Mouse (Mus musculus): ENCODE data around the gene Hebp1.
A peak's percentile ranks its signal among the peaks of the same experiment; 100 is the strongest.

The Hebp1 gene

DNA sequence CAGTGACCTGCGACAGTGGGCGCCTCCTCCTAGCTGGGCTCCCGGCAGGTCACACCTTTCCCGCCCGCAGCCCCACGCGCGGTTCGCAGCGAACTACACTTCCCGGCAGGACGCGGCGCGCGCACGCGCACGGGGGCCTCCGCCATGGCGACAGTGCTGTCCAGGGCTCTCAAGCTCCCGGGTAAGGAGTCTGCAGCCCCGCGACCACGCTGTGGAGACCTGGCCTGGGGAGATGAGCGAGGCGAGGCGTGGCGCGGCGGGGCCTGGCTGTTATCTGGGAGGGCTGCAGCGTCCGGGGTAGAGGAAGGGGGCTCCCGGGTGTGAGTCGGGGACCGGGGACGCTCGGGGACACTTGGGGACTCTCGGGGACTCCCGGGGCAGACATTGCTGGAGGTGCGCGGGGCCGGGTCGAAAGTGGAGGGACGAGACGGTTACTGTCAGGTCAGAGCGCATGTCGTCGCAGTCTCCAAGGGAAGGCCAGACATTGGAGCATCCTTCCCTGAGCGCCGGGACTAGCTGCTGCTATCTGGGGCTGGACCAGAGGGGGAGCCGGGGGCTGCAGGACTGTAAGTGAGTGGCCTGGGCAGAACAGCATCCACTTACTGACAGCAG is at the start of gene Hebp1, which contains the start of gene Fam234b:
Hebp1 (minus strand) TSS at position 102 of the 612 bp plus-strand sequence.
Fam234b (plus strand) TSS at position 57 of the 612 bp plus-strand sequence.
- peak; percentile 82 for DNase-seq (ENCODE audit: low spot score)

DNA sequence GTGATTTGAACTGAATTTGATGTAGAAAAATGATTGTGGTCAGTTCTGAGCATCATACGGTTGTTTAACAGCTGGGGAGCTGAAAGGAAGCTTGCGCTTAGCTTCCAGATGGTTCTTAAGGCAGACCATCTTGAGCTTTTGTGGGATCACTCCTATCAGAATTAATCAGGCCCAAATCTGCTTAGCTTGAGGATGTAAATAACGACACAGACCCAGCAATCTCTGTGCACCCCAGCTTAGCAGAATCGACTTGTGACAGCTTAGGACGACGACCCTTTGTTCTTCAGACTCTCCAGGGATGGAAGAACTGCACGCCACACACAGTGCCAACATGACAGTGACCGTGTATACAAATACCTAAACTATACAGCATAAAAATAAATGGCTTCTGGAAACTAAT is 47.8 kb upstream of the Hebp1 start:
- DNase-seq (ENCODE audit: low spot score): no peak

DNA sequence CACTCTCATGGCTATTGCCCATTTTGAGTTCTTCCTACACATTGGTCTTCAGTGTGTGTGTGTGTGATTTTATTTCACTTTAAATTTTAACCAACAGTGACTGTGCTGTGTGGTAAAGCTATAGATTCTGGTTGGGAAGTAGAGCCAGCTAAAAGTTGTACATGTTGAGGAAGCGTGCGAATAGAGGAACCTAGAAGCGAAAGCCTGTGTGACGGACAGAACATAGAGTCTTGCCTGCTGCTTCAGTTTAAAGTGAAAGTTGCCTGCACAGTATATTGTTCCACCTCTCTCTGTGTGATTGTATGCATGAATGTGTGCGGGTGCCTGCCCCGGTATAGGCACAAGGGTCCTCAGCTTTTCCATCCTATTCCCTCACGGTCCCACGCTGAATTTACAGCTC is 42.5 kb upstream of the Hebp1 start:
- DNase-seq (ENCODE audit: low spot score): no peak

DNA sequence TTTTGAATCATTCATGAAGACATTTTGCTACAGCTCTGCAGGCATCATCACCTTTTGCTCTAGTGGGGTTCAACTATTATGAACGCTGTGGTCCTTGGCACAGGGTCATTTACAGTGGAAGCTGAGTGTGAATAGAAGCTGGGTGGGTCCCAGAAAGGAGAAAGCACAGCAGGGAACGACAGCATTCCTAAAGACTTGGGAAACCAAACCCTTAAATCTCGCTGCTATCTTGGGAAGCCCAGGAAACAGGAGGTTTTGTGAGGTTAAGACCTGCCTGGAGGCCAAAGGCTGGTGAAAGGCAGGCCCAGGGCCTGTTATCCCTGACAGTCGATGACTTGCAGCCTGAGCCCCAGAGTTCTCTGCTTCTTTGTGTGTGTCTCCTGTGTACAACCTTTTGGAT is 40.4 kb upstream of the Hebp1 start:
- DNase-seq (ENCODE audit: low spot score): no peak

DNA sequence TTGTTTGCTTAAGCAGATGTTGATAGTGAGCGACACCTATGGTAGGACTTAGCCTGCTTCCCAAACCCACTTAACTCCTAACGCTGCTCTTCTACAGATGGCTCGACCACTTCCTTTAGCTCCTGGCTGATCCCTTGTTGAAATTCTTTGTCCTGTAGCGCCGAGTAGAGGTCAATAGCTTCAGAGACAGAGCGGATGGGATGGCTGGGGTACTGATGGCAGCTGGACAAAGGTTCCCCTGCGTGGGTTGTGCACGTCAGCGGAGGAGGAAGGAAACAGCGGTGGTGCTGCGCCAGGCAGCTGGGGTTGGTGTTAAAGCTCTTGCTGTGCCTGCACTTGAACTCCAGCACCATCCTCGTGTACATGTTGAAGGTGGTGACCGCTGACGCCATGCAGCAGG is 39.5 kb upstream of the Hebp1 start:
- no peak for DNase-seq (ENCODE audit: low spot score)

DNA sequence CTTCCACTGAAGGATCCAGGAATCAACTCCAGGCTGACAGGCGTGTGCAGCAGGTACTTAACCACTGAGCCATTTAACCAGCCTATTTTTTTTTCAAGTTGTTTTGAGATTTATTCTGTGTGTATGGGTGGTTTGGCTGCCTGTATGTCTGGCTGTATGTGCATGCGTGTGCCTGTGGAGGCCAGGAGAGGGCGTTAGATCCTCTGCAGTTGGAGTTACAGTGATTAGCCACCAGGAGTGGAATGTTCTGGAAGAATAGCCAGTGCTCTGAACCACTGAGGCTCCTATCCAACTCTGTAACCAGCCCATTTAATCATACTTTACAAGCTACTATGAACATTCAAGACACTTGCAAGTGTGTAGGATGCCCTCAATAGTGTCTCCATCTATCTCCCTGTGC is 38.8 kb upstream of the Hebp1 start:
- DNase-seq (ENCODE audit: low spot score): no peak

DNA sequence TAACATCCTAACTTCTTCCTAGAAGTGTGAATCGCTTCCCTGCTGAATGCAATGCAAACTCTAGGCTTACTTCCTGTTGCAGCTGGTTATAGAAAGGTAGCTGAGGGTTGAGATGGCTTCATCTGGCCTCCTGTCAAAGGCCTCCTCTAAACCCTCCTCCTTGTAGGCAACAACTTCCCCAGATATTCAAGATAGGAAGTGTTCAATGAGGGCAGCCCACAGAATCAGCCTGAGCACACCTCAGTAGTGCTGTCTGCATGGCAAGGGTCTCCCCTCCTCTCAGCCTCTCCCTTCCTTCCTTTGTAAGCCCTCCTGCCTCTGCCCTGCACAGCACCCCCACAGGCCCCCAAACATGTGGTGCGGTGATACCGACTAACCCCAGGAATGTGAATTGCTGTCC is 37.9 kb upstream of the Hebp1 start:
- no peak for DNase-seq (ENCODE audit: low spot score)

DNA sequence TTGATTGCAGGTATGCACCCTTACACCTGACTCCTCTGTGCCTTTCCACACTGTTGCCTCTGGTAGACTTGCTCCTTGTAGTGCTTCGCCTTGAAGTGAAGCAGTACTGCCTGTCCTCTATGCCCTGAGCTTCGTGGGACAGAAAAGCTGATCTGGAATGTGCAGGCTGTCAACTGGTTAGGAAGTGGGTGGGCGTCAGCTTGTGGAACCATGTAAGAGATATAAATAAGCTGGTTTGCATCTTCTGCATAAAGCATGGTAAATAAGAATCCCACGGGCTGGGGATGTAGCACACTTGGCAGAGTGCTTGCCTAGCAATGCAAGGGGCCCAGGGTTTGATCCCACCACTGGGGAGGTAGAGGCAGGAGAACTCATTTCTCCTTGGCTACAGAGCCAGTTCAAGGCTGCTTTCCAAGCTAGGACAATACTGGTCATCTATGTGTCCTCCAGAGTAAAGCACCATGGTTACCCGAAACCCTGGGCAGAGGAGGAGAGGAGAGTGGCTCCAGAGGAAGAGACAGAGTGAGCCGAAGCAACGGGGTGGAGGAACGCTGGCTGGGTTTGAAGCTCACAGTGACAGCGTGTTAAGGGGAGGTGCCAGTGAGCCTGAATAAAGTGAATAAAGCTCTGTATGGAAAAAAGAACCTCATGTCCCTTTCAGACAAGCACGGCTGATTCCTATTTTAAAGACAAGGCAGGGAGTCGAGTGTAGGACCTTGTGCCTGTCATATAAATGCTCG is 34.8 kb upstream of the Hebp1 start:
- no peak for DNase-seq (ENCODE audit: low spot score)

DNA sequence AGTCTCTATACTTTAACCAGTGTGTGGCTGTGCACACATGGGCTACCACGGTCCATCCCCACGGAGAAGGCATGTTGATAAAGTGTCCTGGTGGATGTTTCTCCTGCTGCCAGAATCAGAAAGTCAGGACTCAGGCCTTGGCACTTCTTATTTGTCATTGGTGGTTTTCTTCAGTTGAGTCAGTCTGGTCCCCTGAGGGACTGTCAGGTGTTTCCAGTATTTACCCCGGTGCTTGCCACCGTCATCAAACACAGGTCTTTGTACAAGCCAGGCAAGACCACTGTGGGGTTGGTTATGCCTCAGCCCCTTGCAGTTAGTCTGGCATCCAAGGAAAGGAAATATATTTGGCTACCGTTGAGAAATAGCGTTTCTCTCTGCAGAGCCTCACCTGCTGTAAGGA is 32.8 kb upstream of the Hebp1 start:
- DNase-seq (ENCODE audit: low spot score): no peak

DNA sequence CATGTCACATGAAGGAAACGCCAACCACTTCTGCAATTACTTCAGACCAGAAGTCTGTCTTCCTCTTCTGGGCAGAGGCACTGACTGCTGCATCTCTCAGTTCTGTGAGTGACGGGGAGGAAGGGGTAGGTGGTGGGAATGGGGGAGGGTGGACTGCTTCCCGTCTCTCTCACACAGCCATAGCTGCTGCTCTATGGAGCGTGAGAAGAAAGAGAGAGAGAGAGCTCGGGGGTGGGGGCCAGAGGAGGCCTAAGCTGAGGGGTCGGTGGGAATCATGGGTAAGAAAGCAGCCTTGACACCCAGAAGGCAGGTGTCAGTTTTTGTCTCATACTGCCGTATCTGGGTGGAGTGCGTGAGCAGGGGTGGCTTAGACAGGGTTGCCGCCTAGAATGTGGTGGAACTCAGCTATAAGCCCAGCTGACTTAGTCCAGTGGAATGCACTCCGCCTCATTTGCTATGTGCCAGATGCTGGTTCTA is 30.7 kb upstream of the Hebp1 start:
- DNase-seq (ENCODE audit: low spot score): no peak

DNA sequence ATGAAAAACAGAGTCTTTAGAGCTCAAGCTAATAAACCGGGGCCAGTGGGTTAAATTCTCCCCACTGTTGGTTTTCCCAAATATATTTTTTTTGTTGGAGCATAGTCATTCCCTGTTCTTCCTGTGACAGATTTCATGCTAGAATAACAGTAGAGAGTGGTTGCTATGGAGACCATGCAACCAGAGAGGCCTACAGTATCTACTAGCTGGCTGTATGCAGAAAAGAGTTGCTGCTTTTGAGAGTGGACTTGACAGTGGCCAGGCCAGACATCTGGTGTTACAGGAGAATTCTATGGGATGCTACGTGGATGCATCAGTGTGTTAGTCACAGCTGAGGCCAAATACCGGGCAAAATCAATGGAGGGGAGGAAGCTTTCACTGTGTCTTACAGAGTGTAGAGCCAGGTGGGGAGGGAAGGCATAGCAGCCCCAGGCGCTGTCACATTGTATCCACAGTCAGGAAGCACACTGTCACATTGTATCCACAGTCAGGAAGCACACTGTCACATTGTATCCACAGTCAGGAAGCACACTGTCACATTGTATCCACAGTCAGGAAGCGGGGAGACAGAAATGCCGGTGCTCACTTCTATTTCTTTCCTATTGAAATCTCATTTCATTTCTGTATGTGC is 26.1 kb upstream of the Hebp1 start:
- no peak for DNase-seq (ENCODE audit: low spot score)

DNA sequence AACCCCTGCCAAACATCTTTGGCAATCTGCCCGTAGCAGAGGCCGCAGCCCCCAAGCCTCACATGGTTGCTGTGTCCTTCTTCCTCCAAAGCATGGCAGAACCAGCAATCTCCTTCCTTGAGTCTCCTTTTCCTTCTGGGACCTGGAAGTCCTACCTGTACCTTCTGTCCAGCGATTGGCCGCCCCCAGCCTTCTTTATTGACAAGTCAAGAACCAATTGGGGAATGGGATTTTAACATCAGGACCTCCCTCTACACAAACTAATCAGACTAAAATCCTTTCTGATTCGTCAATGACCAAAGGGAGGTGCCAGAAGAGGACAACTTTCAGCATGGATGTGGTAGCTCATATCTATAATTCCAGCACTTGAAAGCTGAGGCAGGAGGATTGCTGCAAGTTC is 22.1 kb upstream of the Hebp1 start:
- DNase-seq (ENCODE audit: low spot score): peak; percentile 26

DNA sequence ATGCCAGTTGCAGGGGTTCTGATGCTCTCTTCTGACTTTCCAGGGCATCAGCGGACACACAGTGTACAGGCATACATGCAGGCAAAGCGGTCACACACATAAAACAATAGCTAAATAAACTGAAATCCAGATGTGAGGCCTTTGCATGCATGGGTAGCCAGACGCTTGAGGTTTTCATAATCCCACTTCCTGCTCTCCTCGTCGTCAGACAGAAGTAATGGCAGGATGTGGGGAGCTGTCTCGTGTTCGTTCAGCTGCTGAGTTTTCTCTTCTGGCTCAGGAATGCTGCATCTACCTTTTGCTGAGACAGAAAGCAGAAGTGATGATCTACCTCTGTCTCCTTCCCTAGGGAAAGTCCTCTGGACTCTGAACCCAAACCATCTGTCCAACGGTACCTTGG is 20.5 kb upstream of the Hebp1 start:
- no peak for DNase-seq (ENCODE audit: low spot score)

DNA sequence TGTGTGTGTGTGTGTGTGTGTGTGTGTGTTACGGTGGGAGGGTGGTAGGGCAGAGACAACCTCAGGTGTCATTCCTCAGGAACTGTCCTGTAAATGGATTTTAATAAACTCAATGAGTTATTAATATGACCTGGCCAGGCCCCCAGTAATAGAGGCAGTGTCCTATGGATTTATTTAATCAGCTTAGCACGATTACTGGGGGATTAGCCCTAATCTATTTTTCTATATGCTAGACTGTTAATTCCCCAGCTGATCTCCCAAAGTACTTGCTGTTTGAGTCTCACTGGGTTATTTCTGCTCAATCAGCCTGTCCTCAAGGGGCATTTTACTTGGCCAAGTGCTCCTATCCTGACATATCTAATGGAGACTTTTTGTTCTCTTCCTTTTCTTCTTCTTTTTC is 14.8 kb upstream of the Hebp1 start:
- DNase-seq (ENCODE audit: low spot score): no peak

DNA sequence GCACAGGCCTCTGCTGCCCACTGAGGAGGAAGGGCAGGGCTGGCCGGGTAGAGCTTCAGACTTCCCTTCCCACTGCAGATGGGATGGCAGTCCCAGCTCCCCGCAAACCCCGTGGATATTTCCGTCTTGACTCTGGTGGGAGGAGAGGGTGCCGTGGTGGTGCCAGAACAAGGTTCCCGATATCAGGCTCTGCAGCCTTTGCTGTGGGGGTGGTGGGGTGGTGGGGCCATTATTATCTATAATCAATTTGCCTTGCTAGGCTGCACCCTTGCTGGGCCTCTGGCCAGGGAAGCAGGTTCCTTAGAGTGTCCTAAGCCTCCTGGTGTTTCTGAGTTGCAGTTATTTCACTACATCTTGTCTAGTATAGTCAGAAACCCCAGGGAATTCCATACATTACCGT is 13.3 kb upstream of the Hebp1 start:
- no peak for DNase-seq (ENCODE audit: low spot score)

DNA sequence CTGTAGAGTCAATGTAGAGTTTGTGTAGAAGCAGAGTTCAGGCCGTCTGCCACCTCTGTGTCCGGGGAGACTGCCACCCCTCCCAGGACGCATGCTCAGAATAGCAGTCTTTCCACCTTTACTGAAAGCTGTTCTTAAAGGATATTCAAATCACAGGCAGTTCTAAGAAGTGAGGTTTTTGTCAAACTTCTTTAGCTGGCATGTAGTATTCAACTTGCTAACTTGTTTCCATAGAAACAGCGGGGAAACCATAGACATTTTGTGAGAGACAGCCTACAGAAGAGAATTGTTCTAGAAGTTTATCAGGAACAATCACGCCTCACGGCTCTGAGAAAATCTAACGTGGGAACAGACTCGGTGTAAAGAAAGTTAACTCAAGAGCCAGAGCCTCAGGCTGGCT is 9.1 kb upstream of the Hebp1 start:
- DNase-seq (ENCODE audit: low spot score): no peak

DNA sequence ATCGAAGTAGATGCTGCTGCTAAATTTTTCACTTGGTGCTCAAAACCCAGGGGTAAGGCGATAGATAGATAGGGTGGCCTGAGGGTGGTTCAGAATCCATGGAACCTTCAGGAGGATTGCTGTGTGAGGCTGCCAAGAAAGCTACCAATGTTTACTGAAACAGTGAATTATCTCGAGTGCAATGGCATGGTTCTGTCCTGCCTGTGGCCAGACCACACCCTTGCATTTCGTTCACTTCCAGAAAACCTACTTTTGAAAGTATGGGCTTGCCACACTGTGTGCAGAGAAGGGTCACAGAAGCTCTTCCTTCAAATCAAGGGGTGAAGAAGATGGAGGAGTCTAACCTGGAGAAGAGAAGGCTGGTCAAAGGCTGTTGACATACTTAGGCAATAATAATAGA is 8.0 kb upstream of the Hebp1 start:
- no peak for DNase-seq (ENCODE audit: low spot score)

DNA sequence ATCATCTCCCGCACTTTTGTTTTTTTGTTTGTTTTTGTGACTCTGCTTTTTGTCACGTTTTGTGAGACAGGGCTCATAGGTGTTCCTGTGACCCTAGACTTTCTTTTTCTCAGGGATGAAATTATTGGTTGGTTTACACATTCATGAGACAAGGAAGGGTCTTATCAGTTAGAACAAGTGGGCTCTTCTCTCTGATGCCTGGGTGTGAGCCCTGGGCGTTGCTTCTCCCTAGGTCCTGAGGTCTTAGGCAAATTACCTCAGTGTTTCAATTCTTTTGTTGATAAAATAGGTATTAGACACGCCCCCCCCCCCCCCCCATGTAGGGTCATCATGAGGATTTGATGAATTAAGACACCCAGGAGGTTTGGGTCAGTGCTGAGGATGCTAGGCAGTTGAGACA is 7.0 kb upstream of the Hebp1 start:
- DNase-seq (ENCODE audit: low spot score): no peak

DNA sequence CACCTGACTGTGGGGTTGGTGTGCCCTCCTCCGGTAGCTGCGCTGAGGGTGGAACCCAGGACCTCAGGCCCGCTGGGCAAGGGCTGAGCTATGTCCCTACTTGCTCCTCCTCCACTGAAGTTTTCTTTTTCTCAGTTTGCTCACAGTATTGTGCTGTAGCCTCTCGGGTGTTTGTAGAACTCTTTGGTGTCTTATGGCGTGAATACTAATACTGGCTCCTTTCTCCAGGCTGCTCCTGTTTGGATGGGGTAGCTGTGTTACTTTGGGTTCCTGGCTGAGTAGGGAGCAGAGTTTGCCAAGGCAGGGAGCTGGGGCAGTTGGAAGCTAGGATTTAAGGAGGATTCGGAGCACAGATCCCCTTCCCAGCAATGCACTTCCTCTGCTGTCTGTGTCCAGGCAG is 5.9 kb upstream of the Hebp1 start:
- DNase-seq (ENCODE audit: low spot score): no peak

DNA sequence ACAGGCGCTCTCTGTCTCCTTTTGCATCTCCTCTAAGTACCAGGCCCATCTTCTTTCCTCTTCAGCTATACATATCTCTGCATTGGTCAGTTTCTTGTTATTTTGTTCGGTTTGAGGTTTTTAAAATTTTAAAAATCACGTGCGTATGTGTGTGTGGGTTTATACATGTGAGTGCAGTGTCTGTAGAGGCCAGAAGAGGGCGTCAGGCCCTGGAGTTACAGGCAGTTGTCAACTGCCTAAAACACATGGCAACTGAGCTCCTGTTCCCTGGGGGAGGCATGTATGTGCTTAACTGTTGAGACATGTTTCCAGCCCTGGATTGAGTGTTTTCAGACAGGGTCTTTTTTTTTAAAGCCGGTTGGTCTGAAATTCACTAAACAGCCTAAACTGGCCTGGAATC is 4.8 kb upstream of the Hebp1 start:
- DNase-seq (ENCODE audit: low spot score): no peak

DNA sequence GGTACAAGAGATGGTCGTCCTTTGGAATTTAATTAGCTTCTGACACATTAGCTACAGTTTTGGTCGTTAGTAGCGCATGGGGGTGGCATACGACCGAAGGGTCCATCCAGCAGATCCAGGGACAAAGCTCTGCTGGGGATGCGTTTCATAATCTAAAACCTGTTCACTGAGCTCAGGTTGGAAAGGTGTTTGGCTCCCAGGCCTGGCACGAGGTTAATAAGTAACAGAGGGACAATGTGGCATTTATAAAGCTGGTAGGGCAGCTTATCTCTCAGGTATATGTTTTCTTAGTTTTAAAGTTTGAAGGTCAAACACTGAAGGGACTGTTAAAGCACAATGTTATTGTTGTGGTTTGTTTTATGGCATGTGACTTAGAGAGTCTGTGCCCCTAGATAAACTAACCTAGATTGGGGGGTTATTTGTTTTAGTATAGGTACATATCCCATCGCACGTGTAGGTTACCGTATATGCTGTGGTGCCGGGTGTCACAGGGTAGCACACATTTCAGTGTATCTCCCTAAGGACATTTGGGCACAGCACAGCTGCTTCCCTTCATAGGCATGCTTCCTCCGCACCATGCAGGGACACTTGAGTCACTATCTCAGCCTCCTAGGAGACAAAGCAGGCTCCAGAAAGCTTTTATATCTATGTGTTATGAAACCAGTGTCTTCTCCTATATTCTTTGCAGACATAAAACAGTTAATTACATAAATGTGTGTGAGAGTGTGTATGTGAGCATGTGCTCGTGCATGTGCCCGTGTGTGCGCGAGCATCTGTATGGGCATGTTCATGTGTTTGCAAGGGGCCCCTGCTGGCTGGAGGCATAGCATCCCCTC is 2.5 kb upstream of the Hebp1 start:
- DNase-seq (ENCODE audit: low spot score): no peak

DNA sequence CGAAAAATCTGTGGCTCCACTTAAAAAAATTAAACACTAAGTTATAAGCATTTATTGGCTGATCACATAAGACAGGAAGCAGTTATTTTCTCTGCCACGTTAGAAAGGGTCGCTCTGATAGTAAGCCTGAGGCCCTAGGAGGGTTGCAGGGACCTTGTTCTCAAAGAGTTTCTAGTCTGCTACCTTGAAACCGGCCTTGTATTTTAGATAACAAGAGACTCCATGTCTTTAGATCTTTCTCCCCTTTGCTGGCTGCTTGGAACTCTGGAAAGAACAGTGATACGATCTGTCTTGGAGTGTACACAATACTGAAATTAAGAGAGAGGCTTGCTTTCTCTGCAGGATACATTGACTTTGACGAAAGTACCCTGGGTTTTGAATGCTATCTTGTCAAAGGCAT is 904 bp upstream of the Hebp1 start:
- DNase-seq (ENCODE audit: low spot score): no peak

DNA sequence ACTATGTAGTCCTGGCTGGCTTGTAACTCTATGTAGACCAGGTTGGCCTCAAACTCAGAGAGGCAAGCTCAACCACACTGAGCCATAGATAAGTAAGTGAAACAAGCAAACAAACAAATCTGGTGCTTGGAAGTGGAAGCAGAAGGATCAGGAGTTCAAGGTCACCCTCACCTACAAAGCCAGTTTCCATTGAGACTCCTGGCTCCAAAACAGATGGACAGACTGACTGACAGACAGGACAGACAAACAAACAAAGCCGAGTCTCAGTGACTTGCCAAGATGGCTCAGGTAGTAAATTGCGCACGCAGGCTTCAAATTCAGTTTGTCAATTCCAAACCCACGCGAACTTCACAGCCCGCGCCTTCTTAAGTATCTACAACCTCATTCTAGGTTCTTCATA is 376 bp downstream of the Hebp1 start:
- DNase-seq (ENCODE audit: low spot score): no peak

All from urinary bladder, postnatal 14 days (tissue).